20 mouse cellular contexts compared by ENCODE assay signal in genomic region chr8:124436741-124437140, GRCm38 (mm10). TPM values are rescaled to one million over a fixed set of nuclear protein-coding genes. Genes with fewer than 3 reads are reported as not detected.
DNase-seq lines count a peak whose midpoint lies in the region; ATAC-seq and TF ChIP-seq lines count a peak whose summit lies in the region.
"Had no signal": no experiment of that assay in that cellular context is flagged by ENCODE, and none has a peak within 500 bp of the region (broad histone marks: within the 10 kb centered on the region; RNA-seq: fewer than 3 reads in every experiment).

No protein-coding gene starts in this region.

- TF ChIP-seq POLR2A in cerebellum, adult 2 months (IDR thresholded peaks at IDR 0.05; ENCODE audit: borderline replicate concordance, insufficient read depth, low read length): no peak

- no peaks in the 10 kb centered on the region for H3K27me3 ChIP-seq in cerebellum, adult 2 months (ENCODE audit: control insufficient read depth, insufficient read depth, low read length)
- H3K27me3 ChIP-seq in forebrain, embryonic 14.5 days (replicated peaks; ENCODE audit: control insufficient read depth, insufficient read depth, low read length): peaks cover 9% of the 10 kb centered on the region; the same call in 1 of the 2 replicates
- peaks cover 8% of the 10 kb centered on the region; the same call in 1 of the 2 replicates for H3K27me3 ChIP-seq in forebrain, embryonic 11.5 days (ENCODE audit: control insufficient read depth, insufficient read depth, low read length)
- H3K27me3 ChIP-seq in heart, embryonic 10.5 days (ENCODE audit: insufficient read depth, poor library complexity, severe bottlenecking): peaks cover 21% of the 10 kb centered on the region
- peaks cover 16% of the 10 kb centered on the region for H3K27me3 ChIP-seq in lung, postnatal 0 days (replicated peaks; ENCODE audit: insufficient read depth, low read length)
- H3K27me3 ChIP-seq: forebrain, embryonic 15.5 days; hindbrain, embryonic 15.5 days had no signal

- H3K4me1 ChIP-seq in cerebellum, adult 2 months (ENCODE audit: control insufficient read depth, insufficient read depth, low read length): no peaks in the 10 kb centered on the region; the same call in 1 of the 2 replicates
- H3K4me1 ChIP-seq in forebrain, embryonic 14.5 days (ENCODE audit: control insufficient read depth, insufficient read depth, low read length): peaks cover 9% of the 10 kb centered on the region
- peaks cover 11% of the 10 kb centered on the region for H3K4me1 ChIP-seq in forebrain, embryonic 11.5 days (replicated peaks; ENCODE audit: control insufficient read depth, insufficient read depth, low read length)
- peaks cover 36% of the 10 kb centered on the region for H3K4me1 ChIP-seq in heart, embryonic 10.5 days
- 0 out of 2 replicates have a peak, but pooled peaks cover 4% of the 10 kb centered on the region for H3K4me1 ChIP-seq in lung, postnatal 0 days (ENCODE audit: insufficient read depth, low read depth, low read length)

- ATAC-seq in forebrain, embryonic 14.5 days: no peak
- no peak for ATAC-seq in forebrain, embryonic 11.5 days (replicated peaks; ENCODE audit: low FRiP score)
- ATAC-seq in lung, postnatal 0 days: no peak
- ATAC-seq: activated CD4-positive, CD25-positive, alpha-beta regulatory T cell, adult 4 months; forebrain, embryonic 15.5 days; intestine, postnatal 0 days had no signal

- no peak overlapping the region for H3K4me2 ChIP-seq in forebrain, embryonic 14.5 days (ENCODE audit: low read length)
- no peak overlapping the region for H3K4me2 ChIP-seq in forebrain, embryonic 11.5 days (ENCODE audit: low read depth, low read length, severe bottlenecking)
- no peak overlapping the region for H3K4me2 ChIP-seq in lung, postnatal 0 days (replicated peaks; ENCODE audit: low read depth, low read length)
- H3K4me2 ChIP-seq: forebrain, embryonic 15.5 days; heart, embryonic 11.5 days; hindbrain, embryonic 12.5 days; hindbrain, embryonic 15.5 days had no signal

- TF ChIP-seq CTCF in cerebellum, adult 2 months (IDR thresholded peaks at IDR 0.05; ENCODE audit: borderline replicate concordance, insufficient read depth, low read depth, low read length): no peak
- TF ChIP-seq CTCF in lung, postnatal 0 days (IDR thresholded peaks at IDR 0.05): no peak

- WGBS in cerebellum, adult 2 months: 32% methylated on average over 4 of the region's 4 CpGs
- 13% methylated on average over 4 of the region's 4 CpGs for WGBS in forebrain, embryonic 14.5 days
- WGBS in forebrain, embryonic 11.5 days: 14% methylated on average over 4 of the region's 4 CpGs
- WGBS in heart, embryonic 10.5 days: 21% methylated on average over 4 of the region's 4 CpGs
- 23% methylated on average over 4 of the region's 4 CpGs for WGBS in lung, postnatal 0 days

- H3K4me3 ChIP-seq in cerebellum, adult 2 months (replicated peaks; ENCODE audit: insufficient read depth, low read depth, low read length): no peak overlapping the region
- H3K4me3 ChIP-seq in forebrain, embryonic 14.5 days (ENCODE audit: low read depth, low read length): no peak overlapping the region
- no peak overlapping the region for H3K4me3 ChIP-seq in forebrain, embryonic 11.5 days (ENCODE audit: low read depth, low read length)
- H3K4me3 ChIP-seq in heart, embryonic 10.5 days: no peak overlapping the region
- no peak overlapping the region for H3K4me3 ChIP-seq in lung, postnatal 0 days (ENCODE audit: low read depth, low read length)
- H3K4me3 ChIP-seq: forebrain, embryonic 10.5 days; forebrain, embryonic 15.5 days; heart, adult 2 months; hindbrain, embryonic 12.5 days; hindbrain, embryonic 15.5 days had no signal

- peak; percentile 53 for DNase-seq in cerebellum, adult 9-10 months
- no peak for DNase-seq in cerebellum, adult 2 months
- peak; percentile 23 for DNase-seq in forebrain, embryonic 14.5 days (ENCODE audit: low spot score)
- DNase-seq in forebrain, embryonic 11.5 days (ENCODE audit: low spot score): no peak
- DNase-seq in retina, embryonic 14.5 days (ENCODE audit: low spot score): peak; percentile 49
- no peak for DNase-seq in heart, embryonic 10.5 days (ENCODE audit: low spot score)
- no peak for DNase-seq in lung, postnatal 0 days (ENCODE audit: low spot score)
- DNase-seq: adrenal gland, adult 8-10 months; adrenal gland, postnatal 25 days; B cell, adult 2 months; gastrocnemius, postnatal 36 days; heart, adult 2 months; kidney, adult 2 months had no signal

- no peak overlapping the region for H3K9ac ChIP-seq in forebrain, embryonic 14.5 days (ENCODE audit: low read length)
- no peak overlapping the region for H3K9ac ChIP-seq in forebrain, embryonic 11.5 days (ENCODE audit: low read length)
- H3K9ac ChIP-seq in lung, postnatal 0 days (replicated peaks; ENCODE audit: low read depth): no peak overlapping the region
- H3K9ac ChIP-seq: forebrain, embryonic 15.5 days; hindbrain, embryonic 12.5 days; hindbrain, embryonic 15.5 days had no signal

- H3K36me3 ChIP-seq in forebrain, embryonic 14.5 days (ENCODE audit: control insufficient read depth, insufficient read depth, low read length): no peaks in the 10 kb centered on the region
- H3K36me3 ChIP-seq in forebrain, embryonic 11.5 days (ENCODE audit: control insufficient read depth, insufficient read depth, low read length): no peaks in the 10 kb centered on the region
- no peaks in the 10 kb centered on the region for H3K36me3 ChIP-seq in heart, embryonic 10.5 days
- no peaks in the 10 kb centered on the region for H3K36me3 ChIP-seq in lung, postnatal 0 days (ENCODE audit: insufficient read depth, low read length)
- H3K36me3 ChIP-seq: forebrain, embryonic 10.5 days; forebrain, embryonic 15.5 days; hindbrain, embryonic 12.5 days; hindbrain, embryonic 15.5 days had no signal

- TF ChIP-seq EP300 in lung, postnatal 0 days (IDR thresholded peaks at IDR 0.05): no peak

- H3K9me3 ChIP-seq in forebrain, embryonic 14.5 days (replicated peaks; ENCODE audit: control insufficient read depth, low read length): no peaks in the 10 kb centered on the region
- H3K9me3 ChIP-seq in forebrain, embryonic 11.5 days (ENCODE audit: control insufficient read depth, low read length): no peaks in the 10 kb centered on the region
- H3K9me3 ChIP-seq in heart, embryonic 10.5 days: no peaks in the 10 kb centered on the region
- no peaks in the 10 kb centered on the region for H3K9me3 ChIP-seq in lung, postnatal 0 days (ENCODE audit: low read length)
- H3K9me3 ChIP-seq: forebrain, embryonic 10.5 days; forebrain, embryonic 15.5 days; hindbrain, embryonic 12.5 days; hindbrain, embryonic 15.5 days had no signal

- no peak overlapping the region for H3K27ac ChIP-seq in cerebellum, adult 2 months (ENCODE audit: insufficient read depth, low read length)
- H3K27ac ChIP-seq in forebrain, embryonic 14.5 days (ENCODE audit: low read depth, low read length): no peak overlapping the region
- H3K27ac ChIP-seq in forebrain, embryonic 11.5 days (ENCODE audit: low read depth, low read length): no peak overlapping the region
- H3K27ac ChIP-seq in heart, embryonic 10.5 days: no peak overlapping the region
- no peak overlapping the region for H3K27ac ChIP-seq in lung, postnatal 0 days (ENCODE audit: low read length)
- H3K27ac ChIP-seq: forebrain, embryonic 10.5 days; heart, adult 2 months; hindbrain, embryonic 12.5 days; hindbrain, embryonic 15.5 days had no signal

RNA-seq across cellular contexts. Expression of gene Pgbd5, which starts 2.7 kb away (rescaled TPM):
- polyA plus RNA-seq in cerebellum, adult 2 months (2012; rRNA removed): 142 and 155 TPM in 2 replicates
- polyA plus RNA-seq in forebrain, embryonic 14.5 days (2014; fragmentation: Nextera tagmentation; extraction: Ambion mirVana): 8.6 and 10.2 TPM in 2 replicates
- polyA plus RNA-seq in forebrain, embryonic 11.5 days (2014; fragmentation: Nextera tagmentation; extraction: Ambion mirVana): 4.8 and 5.3 TPM in 2 replicates
- polyA plus RNA-seq in heart, embryonic 10.5 days (2016; fragmentation: Nextera tagmentation; extraction: Ambion mirVana): 1.5 and 1.6 TPM in 2 replicates
- polyA plus RNA-seq in lung, postnatal 0 days (2015; fragmentation: Nextera tagmentation; extraction: Ambion mirVana): 5.0 and 5.6 TPM in 2 replicates
- polyA plus RNA-seq: activated CD4-positive, CD25-positive, alpha-beta regulatory T cell, adult 4 months had no signal

Comparison
In these comparisons a context has a peak if more than half of its experiments do, and no peak if none do; other contexts are left out.
1. DNase-seq: peak in cerebellum, adult 9-10 months (single experiment), forebrain, embryonic 14.5 days (single experiment) and retina, embryonic 14.5 days (single experiment); none in cerebellum, adult 2 months (0 of 2), forebrain, embryonic 11.5 days (single experiment), heart, embryonic 10.5 days (single experiment) and lung, postnatal 0 days (single experiment).
2. RNA of gene Pgbd5, which starts 2.7 kb away (polyA plus RNA-seq): 142 to 155 TPM in cerebellum, adult 2 months; 8.6 to 10.2 TPM in forebrain, embryonic 14.5 days, 5.0 to 5.6 TPM in lung, postnatal 0 days, 4.8 to 5.3 TPM in forebrain, embryonic 11.5 days and 1.5 to 1.6 TPM in heart, embryonic 10.5 days; every median in the first group is over 10 times any median in the second.